Mouse (Mus musculus) cortical plate, adult 2 months (tissue): ENCODE results near the gene Utp11.

ENCODE experiments used
- CTCF ChIP-seq: fragments of 200-500 bp; IDR thresholded peaks from 2 replicates; pipeline ENCODE4 v1.5.1; 2011; ENCODE audit warnings: mild to moderate bottlenecking, control low read depth, low read length; ENCODE audit not compliant: insufficient read depth; ENCODE audit errors: extremely low read depth
- POLR2A ChIP-seq: fragments of 200-500 bp; IDR thresholded peaks from 2 replicates; pipeline ENCODE4 v1.6.1; 2011; ENCODE audit warnings: mild to moderate bottlenecking, low read length, control low read depth; ENCODE audit not compliant: insufficient read depth; ENCODE audit errors: extremely low read depth

GRCm38 (mm10) chr4:124646591-124646990, 46.8 kb downstream of the Utp11 start:
- no peak for TF ChIP-seq POLR2A
- TF ChIP-seq CTCF, result no peak
